Mouse (Mus musculus): ENCODE data around the gene Nav2. TPM values are rescaled to one million over a fixed set of nuclear protein-coding genes. Genes with fewer than 3 reads are reported as not detected.

Gene Nav2
- polyA plus RNA-seq, 1 experiment from 2014 or later = 19.7 TPM

- peak; percentile 70 for DNase-seq
- WGBS = 9% methylated on average over 9 of the region's 9 CpGs
- TF ChIP-seq CTCF (IDR thresholded peaks at IDR 0.05; ENCODE audit: low read depth) = no peak
- Histone ChIP-seq H3K9ac (no peak overlapping the region), H3K4me3 (ENCODE audit: low read depth, low read length) (no peak overlapping the region), H3K4me1 (ENCODE audit: insufficient read depth) (peaks cover 11% of the 10 kb centered on the region), H3K36me3 (ENCODE audit: insufficient read depth) (no peaks in the 10 kb centered on the region), H3K4me2 (peak overlapping the region; percentile 14), H3K9me3 (ENCODE audit: low read depth, low read length) (no peaks in the 10 kb centered on the region), H3K27ac (ENCODE audit: low read depth) (peak overlapping the region; percentile 59; the same call in 1 of the 2 replicates), H3K27me3 (ENCODE audit: insufficient read depth, low read length) (no peaks in the 10 kb centered on the region)
- peak; percentile 31; the same call in 1 of the 2 replicates for ATAC-seq (ENCODE audit: insufficient read depth)
Measured at GRCm38 (mm10) chr7:49162079-49162478, 253.6 kb downstream of the Nav2 start.

- no peak overlapping the region for H3K9ac ChIP-seq
- no peaks in the 10 kb centered on the region for H3K9me3 ChIP-seq (ENCODE audit: low read depth, low read length)
- no peak for ATAC-seq (ENCODE audit: insufficient read depth)
- H3K4me2 ChIP-seq = no peak overlapping the region
- no peak overlapping the region for H3K27ac ChIP-seq (ENCODE audit: low read depth)
- TF ChIP-seq CTCF (IDR thresholded peaks at IDR 0.05; ENCODE audit: low read depth) = no peak
- H3K36me3 ChIP-seq (ENCODE audit: insufficient read depth) = no peaks in the 10 kb centered on the region
- H3K4me3 ChIP-seq (ENCODE audit: low read depth, low read length) = no peak overlapping the region
- peak; percentile 35 for DNase-seq
- H3K4me1 ChIP-seq (ENCODE audit: insufficient read depth) = peaks cover 8% of the 10 kb centered on the region
- no peaks in the 10 kb centered on the region for H3K27me3 ChIP-seq (ENCODE audit: insufficient read depth, low read length)
- 58% methylated on average over 11 of the region's 11 CpGs for WGBS
Measured at GRCm38 (mm10) chr7:49163789-49164188, 255.3 kb downstream of the Nav2 start.

GRCm38 (mm10) chr7:49164868-49165267 lies 256.4 kb downstream of the Nav2 start:
- ATAC-seq (ENCODE audit: insufficient read depth) = peak; percentile 58; the same call in 1 of the 2 replicates
- WGBS = 67% methylated on average over 8 of the region's 8 CpGs

DNA sequence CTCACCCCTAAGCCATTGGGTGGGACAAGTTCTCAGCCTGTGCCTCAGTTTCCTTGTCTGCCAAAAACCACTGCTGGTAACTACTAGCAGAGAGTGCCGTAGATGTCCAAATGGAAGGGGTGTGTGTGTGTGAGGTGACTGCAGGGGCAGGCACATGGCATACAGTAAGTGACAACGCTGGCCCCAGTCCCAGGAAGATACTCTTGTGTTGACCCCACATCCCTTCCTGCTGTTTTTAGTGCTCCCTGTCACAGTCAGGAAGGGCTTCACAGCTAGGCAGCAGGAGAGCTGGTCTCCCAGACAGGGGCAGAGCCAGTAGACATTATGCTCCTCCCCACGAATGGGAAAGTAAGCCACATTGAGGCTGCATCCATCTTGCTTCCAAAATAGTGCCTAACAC lies 264.4 kb downstream of the Nav2 start:
- 0 out of 2 replicates have a peak, but pooled peaks cover 6% of the 10 kb centered on the region for H3K4me1 ChIP-seq (ENCODE audit: insufficient read depth)
- no peak overlapping the region for H3K4me2 ChIP-seq
- H3K36me3 ChIP-seq (ENCODE audit: insufficient read depth) = no peaks in the 10 kb centered on the region
- no peak overlapping the region for H3K27ac ChIP-seq (ENCODE audit: low read depth)
- peak; percentile 23 for DNase-seq
- ATAC-seq (ENCODE audit: insufficient read depth) = no peak
- no peak overlapping the region for H3K9ac ChIP-seq
- H3K9me3 ChIP-seq (ENCODE audit: low read depth, low read length) = no peaks in the 10 kb centered on the region
- TF ChIP-seq CTCF (IDR thresholded peaks at IDR 0.05; ENCODE audit: low read depth) = no peak
- H3K4me3 ChIP-seq (ENCODE audit: low read depth, low read length) = no peak overlapping the region
- H3K27me3 ChIP-seq (ENCODE audit: insufficient read depth, low read length) = no peaks in the 10 kb centered on the region
- 51% methylated on average over 3 of the region's 3 CpGs for WGBS

More at GRCm38 (mm10) chr7:49164868-49165267, 256.4 kb downstream of the Nav2 start:
- no peaks in the 10 kb centered on the region for H3K36me3 ChIP-seq (ENCODE audit: insufficient read depth)
- H3K4me2 ChIP-seq = no peak overlapping the region
- peak; percentile 57 for DNase-seq
- no peaks in the 10 kb centered on the region for H3K9me3 ChIP-seq (ENCODE audit: low read depth, low read length)
- no peak for TF ChIP-seq CTCF (IDR thresholded peaks at IDR 0.05; ENCODE audit: low read depth)
- peaks cover 4% of the 10 kb centered on the region for H3K4me1 ChIP-seq (ENCODE audit: insufficient read depth)
- H3K27ac ChIP-seq (ENCODE audit: low read depth) = peak overlapping the region; percentile 75
- H3K27me3 ChIP-seq (ENCODE audit: insufficient read depth, low read length) = no peaks in the 10 kb centered on the region
- no peak overlapping the region for H3K4me3 ChIP-seq (ENCODE audit: low read depth, low read length)
- H3K9ac ChIP-seq = no peak overlapping the region

DNA sequence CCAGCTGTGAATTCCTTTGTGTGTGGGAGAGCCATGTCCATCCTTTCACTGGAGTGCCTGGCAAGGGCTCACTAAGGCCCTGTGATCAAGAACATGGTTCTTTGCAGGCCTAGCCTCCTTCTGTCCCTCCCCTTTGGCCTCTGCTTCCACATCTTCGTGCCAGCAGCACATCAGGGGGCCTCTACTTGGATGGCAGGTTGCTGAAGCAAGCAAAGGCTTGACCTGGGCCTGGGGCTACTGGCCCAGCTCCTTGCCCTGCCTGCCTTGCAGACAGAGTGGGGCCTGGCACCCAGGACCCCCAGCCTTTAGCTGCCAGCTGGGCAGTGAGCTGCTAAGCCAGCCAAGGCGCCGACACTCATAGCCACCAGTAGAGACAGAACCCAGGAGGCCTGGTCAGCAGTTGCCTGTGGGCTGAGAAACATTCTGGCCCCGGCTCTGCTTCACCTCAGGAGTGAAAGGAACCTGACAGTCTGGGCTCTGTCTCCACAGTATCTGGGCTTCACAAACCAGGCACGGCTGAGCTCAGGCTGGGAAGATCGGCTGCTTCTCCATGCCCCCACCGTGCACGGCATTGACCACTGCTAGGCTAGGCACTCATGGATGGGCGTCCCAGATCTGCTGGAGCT lies 267.4 kb downstream of the Nav2 start:
- no peak overlapping the region for H3K4me3 ChIP-seq (ENCODE audit: low read depth, low read length)
- ATAC-seq (ENCODE audit: insufficient read depth) (no peak), DNase-seq (no peak)
- no peak for TF ChIP-seq CTCF (IDR thresholded peaks at IDR 0.05; ENCODE audit: low read depth)
- 0 out of 2 replicates have a peak, but pooled peaks cover 14% of the 10 kb centered on the region for H3K4me1 ChIP-seq (ENCODE audit: insufficient read depth)
- no peaks in the 10 kb centered on the region for H3K27me3 ChIP-seq (ENCODE audit: insufficient read depth, low read length)
- H3K36me3 ChIP-seq (ENCODE audit: insufficient read depth) = no peaks in the 10 kb centered on the region
- H3K9ac ChIP-seq = no peak overlapping the region
- H3K9me3 ChIP-seq (ENCODE audit: low read depth, low read length) = no peaks in the 10 kb centered on the region
- 85% methylated on average over 9 of the region's 9 CpGs for WGBS
- H3K4me2 ChIP-seq = no peak overlapping the region
- no peak overlapping the region for H3K27ac ChIP-seq (ENCODE audit: low read depth)

- H3K4me1 ChIP-seq (ENCODE audit: insufficient read depth) = 0 out of 2 replicates have a peak, but pooled peaks cover 14% of the 10 kb centered on the region
- no peak overlapping the region for H3K27ac ChIP-seq (ENCODE audit: low read depth)
- H3K27me3 ChIP-seq (ENCODE audit: insufficient read depth, low read length) = no peaks in the 10 kb centered on the region
- H3K9ac ChIP-seq = no peak overlapping the region
- H3K4me2 ChIP-seq = no peak overlapping the region
- DNase-seq (no peak), ATAC-seq (ENCODE audit: insufficient read depth) (no peak)
- H3K4me3 ChIP-seq (ENCODE audit: low read depth, low read length) = no peak overlapping the region
- WGBS = 70% methylated on average over 21 of the region's 21 CpGs
- H3K36me3 ChIP-seq (ENCODE audit: insufficient read depth) = no peaks in the 10 kb centered on the region
- TF ChIP-seq CTCF (IDR thresholded peaks at IDR 0.05; ENCODE audit: low read depth) = no peak
- H3K9me3 ChIP-seq (ENCODE audit: low read depth, low read length) = no peaks in the 10 kb centered on the region
Measured at GRCm38 (mm10) chr7:49176590-49177201, 268.2 kb downstream of the Nav2 start.

GRCm38 (mm10) chr7:49178217-49178616 lies 269.7 kb downstream of the Nav2 start:
- DNase-seq = peak; percentile 57
- H3K4me3 ChIP-seq (ENCODE audit: low read depth, low read length) = no peak overlapping the region
- H3K9me3 ChIP-seq (ENCODE audit: low read depth, low read length) = no peaks in the 10 kb centered on the region
- no peak overlapping the region for H3K4me2 ChIP-seq
- H3K27ac ChIP-seq (ENCODE audit: low read depth) = no peak overlapping the region
- no peak overlapping the region for H3K9ac ChIP-seq
- ATAC-seq (ENCODE audit: insufficient read depth) = peak; percentile 43; the same call in 1 of the 2 replicates
- 54% methylated on average over 4 of the region's 4 CpGs for WGBS
- no peaks in the 10 kb centered on the region for H3K27me3 ChIP-seq (ENCODE audit: insufficient read depth, low read length)
- no peaks in the 10 kb centered on the region for H3K36me3 ChIP-seq (ENCODE audit: insufficient read depth)
- TF ChIP-seq CTCF (IDR thresholded peaks at IDR 0.05; ENCODE audit: low read depth) = no peak
- 0 out of 2 replicates have a peak, but pooled peaks cover 13% of the 10 kb centered on the region for H3K4me1 ChIP-seq (ENCODE audit: insufficient read depth)
